Mouse (Mus musculus) testis, adult 2 months (tissue): ENCODE measurements around the gene Gm9045.
"Not testable (repeated sequence)": the region's sequence is repeated elsewhere in the genome, so short reads cannot be mapped to it uniquely, and the experiment has no call there.

ENCODE experiments used
- CTCF ChIP-seq: fragments of 200-500 bp; IDR thresholded peaks from 2 replicates; pipeline ENCODE4 v1.5.1; 2012; ENCODE audit warnings: low read depth, mild to moderate bottlenecking, inconsistent platforms, low read length, moderate library complexity; ENCODE audit not compliant: control insufficient read depth, insufficient read depth, insufficient replicate concordance
- POLR2A ChIP-seq: fragments of 200-500 bp; IDR thresholded peaks from 2 replicates; pipeline ENCODE4 v1.6.1; 2012; ENCODE audit warnings: low read depth, mild to moderate bottlenecking, inconsistent platforms, low read length, moderate library complexity; ENCODE audit not compliant: control insufficient read depth

- TF ChIP-seq CTCF, POLR2A: not testable (repeated sequence)
Observed at GRCm38 (mm10) chr10:118343155-118343554, 5.5 kb upstream of the Gm9045 start, which contains the start of gene Gm9046.
